In genomic region chr11:55386424-55387063, GRCm38 (mm10) we compare ENCODE assay signal across 7 mouse cellular contexts. TPM values are rescaled to one million over a fixed set of nuclear protein-coding genes. Genes with fewer than 3 reads are reported as not detected.
A peak's percentile ranks its signal among the peaks of the same experiment; 100 is the strongest.
DNase-seq lines count a peak whose midpoint lies in the region; ATAC-seq lines count a peak whose summit lies in the region.

No protein-coding gene starts in this region.

- H3K27ac ChIP-seq in midbrain, embryonic 14.5 days (replicated peaks; ENCODE audit: low read depth, low read length), result no peak overlapping the region

- intact Hi-C loops in left cerebral cortex, postnatal 4 days (cut with DNase I), result loop anchor here (2.0 kb wide), 1 partner anchor 182 kb away; the partner anchor contains the start of gene Slc36a1

- H3K4me2 ChIP-seq in midbrain, embryonic 14.5 days (ENCODE audit: low read length), result 0 out of 2 replicates have a peak overlapping the region, but pooled peaks have one; percentile 10

- peak; percentile 87 for DNase-seq in adrenal gland, adult 2 months
- DNase-seq in embryo, embryonic 10.5 days (ENCODE audit: low spot score), result peak; percentile 96
- peak; percentile 69 for DNase-seq in gastrocnemius, postnatal 25 days
- peak; percentile 60 for DNase-seq in kidney, adult 11 months
- DNase-seq in left cerebral cortex, postnatal 4 days, result peak; percentile 92
- DNase-seq in midbrain, embryonic 14.5 days, result peak; percentile 95
- DNase-seq in spleen, adult 18-20 months, result peak; percentile 48 to 77

- no peaks in the 10 kb centered on the region for H3K36me3 ChIP-seq in midbrain, embryonic 14.5 days (ENCODE audit: control insufficient read depth, insufficient read depth, low read length)

- H3K4me3 ChIP-seq in midbrain, embryonic 14.5 days (replicated peaks; ENCODE audit: low read depth, low read length), result no peak overlapping the region

- WGBS in midbrain, embryonic 14.5 days, result 13% methylated on average over 11 of the region's 11 CpGs

- no peaks in the 10 kb centered on the region for H3K9me3 ChIP-seq in midbrain, embryonic 14.5 days (ENCODE audit: control insufficient read depth, low read length)

- peak; percentile 80 for ATAC-seq in midbrain, embryonic 14.5 days (ENCODE audit: low FRiP score, low TSS enrichment)

- H3K27me3 ChIP-seq in midbrain, embryonic 14.5 days (ENCODE audit: control insufficient read depth, insufficient read depth, low read length), result no peaks in the 10 kb centered on the region

- H3K4me1 ChIP-seq in midbrain, embryonic 14.5 days (ENCODE audit: control insufficient read depth, insufficient read depth, low read length), result no peaks in the 10 kb centered on the region

- H3K9ac ChIP-seq in midbrain, embryonic 14.5 days (replicated peaks; ENCODE audit: low read length), result no peak overlapping the region

RNA-seq across cellular contexts. Expression of gene Sparc, which starts 36.4 kb away (rescaled TPM):
- 1,000 to 10,000 TPM; 1,553 to 3,019 TPM for total RNA-seq in adrenal gland, adult 2 months (2021)
- 4,707 and 5,966 TPM in 2 replicates for polyA plus RNA-seq in adrenal gland, adult 2 months (2012; rRNA removed)
- 1,000 to 10,000 TPM in 1 of 2 experiments, 100 to 1,000 TPM in 1; 811 to 1,001 TPM for total RNA-seq in gastrocnemius, postnatal 25 days (2021)
- 100 to 1,000 TPM; 228 to 243 TPM for total RNA-seq in left cerebral cortex, postnatal 4 days (2021)
- 240 and 427 TPM in 2 replicates for polyA plus RNA-seq in midbrain, embryonic 14.5 days (2014; fragmentation: Nextera tagmentation; extraction: Ambion mirVana)

RNA-seq across cellular contexts. Expression of gene Fat2, which starts 50.2 kb away (rescaled TPM):
- under 1 TPM; 0.10 to 0.14 TPM for total RNA-seq in adrenal gland, adult 2 months (2021)
- 0.01 TPM in 1 of 2 replicates, not detected in the other for polyA plus RNA-seq in adrenal gland, adult 2 months (2012; rRNA removed)
- total RNA-seq in gastrocnemius, postnatal 25 days (2021), result under 1 TPM; 0.05 TPM
- total RNA-seq in left cerebral cortex, postnatal 4 days (2021), result under 1 TPM; 0.70 to 0.86 TPM
- polyA plus RNA-seq in midbrain, embryonic 14.5 days (2014; fragmentation: Nextera tagmentation; extraction: Ambion mirVana), result 0.24 and 0.27 TPM in 2 replicates
